Mouse (Mus musculus) neutrophil, adult 5-6 weeks (primary cell): Measurements from ENCODE around the gene Tbx21. TPM values are rescaled to one million over a fixed set of nuclear protein-coding genes. Genes with fewer than 3 reads are reported as not detected.

Experiments used
- ATAC-seq: fragments of 151-379, 151-347 bp; 2 replicates; pipeline ENCODE4 v1.8.0; 2017; ENCODE audit warnings: mild to moderate bottlenecking, moderate TSS enrichment; ENCODE audit not compliant: insufficient number of reproducible peaks, poor library complexity, low FRiP score, severe bottlenecking; ENCODE audit errors: extremely low read depth
- total RNA-seq: library from RNA; stranded (forward); fragments of 200-1000 nt; gene quantifications from 2 replicates; pipeline ENCODE4 v1.2.3, GENCODE M21; 2017

The Tbx21 gene
- total RNA-seq, 1 experiment from 2014 or later, result 1.3 TPM

- no peak for ATAC-seq
Observed at GRCm38 (mm10) chr11:97050944-97051586, 64.1 kb downstream of the Tbx21 start.

- peak; percentile 47; the same call in 1 of the 2 replicates for ATAC-seq
Observed at GRCm38 (mm10) chr11:97050216-97050943, 64.8 kb downstream of the Tbx21 start, which contains the start of gene Osbpl7. Gene Osbpl7, plus strand, starts transcription at chr11:97050628.

GRCm38 (mm10) chr11:97049492-97050085, 65.5 kb downstream of the Tbx21 start:
- ATAC-seq, result no peak

- no peak for ATAC-seq
Observed at GRCm38 (mm10) chr11:97048090-97048650, 67.0 kb downstream of the Tbx21 start.

Other genes starting within 250 kb of the Tbx21 start
- gene Cdk5rap3, start 198.8 kb downstream of the Tbx21 start, total RNA-seq, result 22.6 and 29.6 TPM in 2 replicates
- 0.23 and 0.61 TPM in 2 replicates for gene Prr15l, start 187.2 kb downstream of the Tbx21 start, total RNA-seq
- 15.6 and 17.3 TPM in 2 replicates for gene Pnpo, start 171.3 kb downstream of the Tbx21 start, total RNA-seq
- 9.3 and 9.8 TPM in 2 replicates for gene Sp2, start 132.4 kb downstream of the Tbx21 start, total RNA-seq
- gene Sp6, start 101.9 kb downstream of the Tbx21 start, total RNA-seq, result 0.25 TPM in 1 of 2 replicates, not detected in the other
- 3.6 and 10.8 TPM in 2 replicates for gene Scrn2, start 85.4 kb downstream of the Tbx21 start, total RNA-seq
- gene Lrrc46, start 73.9 kb downstream of the Tbx21 start, total RNA-seq, result 0.47 TPM in 1 of 2 replicates, not detected in the other
- 15.9 and 23.8 TPM in 2 replicates for gene Mrpl10, start 73.8 kb downstream of the Tbx21 start, total RNA-seq
- 20.9 and 22.7 TPM in 2 replicates for gene Osbpl7, start 64.7 kb downstream of the Tbx21 start, total RNA-seq
- 11.3 and 13.2 TPM in 2 replicates for gene Tbkbp1, start 36.2 kb upstream of the Tbx21 start, total RNA-seq
- gene Kpnb1, start 72.5 kb upstream of the Tbx21 start, total RNA-seq, result 149 and 179 TPM in 2 replicates
- gene Npepps, start 165.3 kb upstream of the Tbx21 start, total RNA-seq, result 51.1 and 52.1 TPM in 2 replicates
- gene Mrpl45, start 200.4 kb upstream of the Tbx21 start, total RNA-seq, result 10.2 and 11.3 TPM in 2 replicates
- 0.12 TPM in 1 of 2 replicates, not detected in the other for gene Gpr179, start 236.7 kb upstream of the Tbx21 start, total RNA-seq
- 12.8 and 13.6 TPM in 2 replicates for gene Socs7, start 247.2 kb upstream of the Tbx21 start, total RNA-seq